Mouse (Mus musculus) hindbrain, postnatal 0 days (tissue): ENCODE data around the gene Pp2d1. TPM values are rescaled to one million over a fixed set of nuclear protein-coding genes. Genes with fewer than 3 reads are reported as not detected.

Experiments
- ATAC-seq: fragments of 200-750 bp; cut with Nextera tagmentation; 2 replicates; pipeline ENCODE4 v1.8.0; 2017; ENCODE audit warnings: mild to moderate bottlenecking, moderate TSS enrichment, moderate library complexity
- DNase-seq: peaks from one replicate; pipeline ENCODE4 v3.0.0-alpha.2; 2015; ENCODE audit warnings: low spot score
- H3K27ac ChIP-seq: fragments of 300-500 bp; sonication (generic); 2 replicates; pipeline ENCODE4 v1.5.1; 2014; ENCODE audit warnings: mild to moderate bottlenecking
- H3K27me3 ChIP-seq: fragments of 300-500 bp; sonication (generic); 2 replicates; pipeline ENCODE4 v1.6.1; 2014; ENCODE audit warnings: low read length, mixed read lengths; ENCODE audit not compliant: insufficient read depth
- H3K36me3 ChIP-seq: fragments of 300-500 bp; sonication (generic); 2 replicates; pipeline ENCODE4 v1.6.1; 2014; ENCODE audit warnings: low read length, mixed read lengths; ENCODE audit not compliant: insufficient read depth
- H3K4me1 ChIP-seq: fragments of 300-500 bp; sonication (generic); 2 replicates; pipeline ENCODE4 v1.6.1; 2014; ENCODE audit warnings: antibody characterized with exemption, low read length, mixed read lengths; ENCODE audit not compliant: insufficient read depth
- H3K4me2 ChIP-seq: fragments of 300-500 bp; sonication (generic); 2 replicates; pipeline ENCODE4 v1.6.1; 2014; ENCODE audit warnings: low read depth, mild to moderate bottlenecking, low read length, moderate library complexity, mixed read lengths
- H3K4me3 ChIP-seq: fragments of 300-500 bp; sonication (generic); 2 replicates; pipeline ENCODE4 v1.5.1; 2014; ENCODE audit warnings: low read length
- H3K9ac ChIP-seq: fragments of 300-500 bp; sonication (generic); replicated peaks from 2 replicates; pipeline ENCODE4 v1.6.1; 2014; ENCODE audit warnings: mild to moderate bottlenecking, low read length, moderate library complexity, mixed read lengths
- H3K9me3 ChIP-seq: fragments of 300-500 bp; sonication (generic); 2 replicates; pipeline ENCODE4 v1.6.1; 2016; ENCODE audit warnings: low read length, mixed read lengths
- CTCF ChIP-seq: IDR thresholded peaks from 2 replicates; pipeline ENCODE4 v1.5.1; 2016; ENCODE audit warnings: antibody characterized with exemption, control low read depth, low read depth
- WGBS: fragments of 180-500 bp; shearing (Covaris S2); extraction: QIAGEN DNeasy Blood & Tissue Kit; methylation state at CpG from one replicate; pipeline ENCODE4 v1.1.7; 2014; 5-methylcytosine and 5-hydroxymethylcytosine counted together
- polyA plus RNA-seq: library from polyadenylated mRNA; unstranded; fragments of >200 nt; fragmentation: Nextera tagmentation; extraction: Ambion mirVana; gene quantifications from 2 replicates; pipeline ENCODE4 v1.2.1, GENCODE M21; 2015
- total RNA-seq: library from RNA; depleted of rRNA; stranded (reverse); fragments of >200 nt; gene quantifications from 2 replicates; pipeline ENCODE4 v1.2.3, GENCODE M21; 2014

The Pp2d1 gene
- total and polyA plus RNA-seq, 2 experiments from 2014 or later = 0.21 TPM; not detected in 1

DNA sequence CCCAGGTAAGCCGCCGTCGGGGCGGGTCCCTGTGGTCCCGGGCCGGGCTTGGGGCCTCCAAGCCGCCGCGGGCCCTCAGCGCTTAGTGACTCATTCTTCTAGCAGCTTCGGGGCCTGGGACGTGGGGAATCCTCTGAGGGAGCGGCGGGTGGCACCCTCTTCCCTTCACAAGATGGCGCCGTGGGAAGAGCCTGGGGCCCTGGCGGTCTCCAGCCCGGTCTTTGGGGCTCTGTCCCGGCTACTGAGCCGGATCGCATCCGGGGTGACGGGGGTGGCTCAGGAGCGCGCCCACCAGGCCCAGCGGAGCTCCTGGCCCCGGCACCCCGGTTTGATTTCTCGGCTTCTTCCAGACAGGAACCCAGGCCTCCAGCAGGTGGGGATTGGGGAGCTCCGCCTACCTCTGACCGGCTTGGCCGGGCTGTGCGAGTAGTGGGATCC lies 59.6 kb downstream of the Pp2d1 start:
- Histone ChIP-seq H3K27ac (peak overlapping the region; percentile 99), H3K9me3 (no peaks in the 10 kb centered on the region), H3K9ac (peak overlapping the region; percentile 98), H3K4me2 (peak overlapping the region; percentile 82), H3K36me3 (no peaks in the 10 kb centered on the region; the same call in 1 of the 2 replicates), H3K27me3 (no peaks in the 10 kb centered on the region), H3K4me1 (peaks cover 17% of the 10 kb centered on the region), H3K4me3 (peak overlapping the region; percentile 95)
- DNase-seq (peak; percentile 50), ATAC-seq (peak; percentile 1; the same call in 1 of the 2 replicates)
- TF ChIP-seq CTCF = peak; percentile 2; the same call in 1 of the 2 replicates
- under 1% methylated on average over 33 of the region's 33 CpGs for WGBS

DNA sequence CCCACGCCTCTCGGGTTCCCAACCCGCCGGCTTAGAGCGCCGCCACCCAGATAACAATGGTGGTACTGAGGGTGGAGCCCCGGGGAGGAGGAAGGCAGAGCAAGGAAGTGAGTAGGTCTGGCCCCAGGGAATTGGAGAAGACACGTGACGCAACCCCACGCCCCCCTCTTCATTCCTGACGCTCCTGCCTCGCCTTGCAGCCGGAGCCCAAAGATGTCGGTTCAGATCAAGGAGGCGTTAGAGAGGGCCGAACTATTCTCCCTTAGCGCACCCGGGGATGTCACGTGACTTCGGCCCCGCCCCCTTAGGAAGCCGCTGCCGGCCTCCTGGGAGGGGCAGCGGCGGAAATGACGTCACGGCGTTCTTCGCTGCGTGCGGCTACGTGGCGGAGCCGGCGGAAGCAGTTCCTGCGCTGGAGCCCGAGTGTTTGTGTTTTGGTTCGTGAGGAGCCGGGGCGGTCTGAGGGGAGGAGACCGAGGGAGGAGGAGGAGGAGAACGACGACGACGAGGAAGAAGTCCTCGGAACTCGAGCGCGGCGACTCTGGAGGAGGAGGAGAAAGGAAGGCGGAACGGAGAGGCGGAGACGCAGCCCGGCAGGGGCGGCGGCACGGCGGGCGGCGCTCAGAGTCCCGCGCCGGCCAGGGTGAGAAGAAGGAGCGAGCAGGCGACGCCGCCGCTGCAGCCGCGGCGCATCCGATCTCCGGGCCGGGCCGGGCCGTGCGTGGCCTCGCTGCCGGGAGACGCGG lies 60.2 kb downstream of the Pp2d1 start, which contains the start of gene Rab5a:
TSS of gene Rab5a (plus strand) at position 377 of the 746 bp plus-strand sequence.
- peak; percentile 59 for TF ChIP-seq CTCF
- peak; percentile 98 for ATAC-seq
- WGBS = under 1% methylated on average over 68 of the region's 82 CpGs

GRCm38 (mm10) chr17:53478066-53478857 lies 61.0 kb downstream of the Pp2d1 start:
- ATAC-seq (no peak; the same call in 1 of the 2 replicates), DNase-seq (peak; percentile 15)
- no peaks in the 10 kb centered on the region for H3K36me3 ChIP-seq
- WGBS = 8% methylated on average over 15 of the region's 15 CpGs
- peak overlapping the region; percentile 98 for H3K9ac ChIP-seq
- no peak for TF ChIP-seq CTCF
- peak overlapping the region; percentile 99 for H3K27ac ChIP-seq
- H3K9me3 ChIP-seq = no peaks in the 10 kb centered on the region
- H3K4me1 ChIP-seq = peaks cover 17% of the 10 kb centered on the region
- peak overlapping the region; percentile 82 for H3K4me2 ChIP-seq
- H3K4me3 ChIP-seq = peak overlapping the region; percentile 95
- H3K27me3 ChIP-seq = no peaks in the 10 kb centered on the region

More for the DNA sequence above, 60.2 kb downstream of the Pp2d1 start, which contains the start of gene Rab5a:
- Histone ChIP-seq H3K4me2 (peak within 1 kb of the TSS; percentile 82), H3K4me3 (peak within 1 kb of the TSS; percentile 95), H3K36me3 (no peaks in the 10 kb centered on the region), H3K9ac (peak within 1 kb of the TSS; percentile 98), H3K9me3 (no peaks in the 10 kb centered on the region), H3K4me1 (peaks cover 17% of the 10 kb centered on the region), H3K27ac (peak within 1 kb of the TSS; percentile 99), H3K27me3 (no peaks in the 10 kb centered on the region)
- DNase-seq = peak; percentile 100

DNA sequence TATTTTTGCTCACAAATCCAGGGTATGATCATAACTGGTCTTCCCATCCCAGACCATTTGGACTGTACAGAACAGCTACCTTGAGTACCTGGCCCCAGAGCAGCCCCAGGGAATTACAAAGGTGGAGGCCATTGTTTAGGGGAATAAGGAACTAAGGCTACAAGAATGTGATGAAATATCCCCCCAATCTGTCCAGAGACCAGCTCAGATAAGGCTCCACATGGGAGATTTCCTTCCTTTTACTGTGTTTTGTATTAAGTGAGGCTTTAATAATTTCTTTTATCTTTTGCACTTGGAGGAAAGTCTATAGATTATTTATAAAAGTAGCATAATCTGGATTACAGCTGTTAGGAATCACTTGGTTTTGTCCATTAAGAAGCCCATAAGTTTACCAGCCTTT lies 70.6 kb downstream of the Pp2d1 start:
- H3K4me3 ChIP-seq = no peak overlapping the region
- H3K9ac ChIP-seq = no peak overlapping the region
- no peaks in the 10 kb centered on the region for H3K27me3 ChIP-seq
- H3K27ac ChIP-seq = no peak overlapping the region
- ATAC-seq = no peak
- DNase-seq = no peak
- no peaks in the 10 kb centered on the region for H3K4me1 ChIP-seq
- H3K36me3 ChIP-seq = no peaks in the 10 kb centered on the region
- H3K9me3 ChIP-seq = no peaks in the 10 kb centered on the region
- no peak for TF ChIP-seq CTCF
- H3K4me2 ChIP-seq = no peak overlapping the region

DNA sequence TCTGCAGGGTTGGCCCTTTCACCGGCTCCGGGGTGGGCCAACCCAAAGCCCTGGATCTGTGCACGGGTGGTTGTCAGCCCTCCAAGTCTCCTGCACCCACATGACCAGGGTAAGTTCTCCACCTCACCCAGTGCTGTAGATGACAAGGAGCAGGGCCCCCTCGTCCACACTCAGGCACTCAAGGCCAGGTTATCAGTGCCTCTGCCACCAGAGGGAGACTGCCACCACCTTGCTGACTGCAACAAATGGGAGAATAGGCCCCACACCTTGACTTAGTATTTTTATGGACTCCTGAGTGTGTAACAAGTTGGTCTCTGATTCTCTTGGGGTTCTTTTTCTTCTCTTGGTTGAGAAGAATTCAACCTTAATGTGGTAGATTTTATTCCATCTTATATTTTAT lies 73.7 kb downstream of the Pp2d1 start:
- Histone ChIP-seq H3K9me3 (no peaks in the 10 kb centered on the region), H3K9ac (no peak overlapping the region), H3K4me1 (no peaks in the 10 kb centered on the region; the same call in 1 of the 2 replicates), H3K4me3 (no peak overlapping the region), H3K4me2 (no peak overlapping the region), H3K36me3 (no peaks in the 10 kb centered on the region), H3K27ac (no peak overlapping the region), H3K27me3 (no peaks in the 10 kb centered on the region)
- DNase-seq = no peak
- peak; percentile 47 for TF ChIP-seq CTCF
- ATAC-seq = no peak
- WGBS = 63% methylated on average over 4 of the region's 4 CpGs

- peak overlapping the region; percentile 45; the same call in 1 of the 2 replicates for H3K9ac ChIP-seq
- TF ChIP-seq CTCF = no peak
- no peaks in the 10 kb centered on the region; the same call in 1 of the 2 replicates for H3K4me1 ChIP-seq
- ATAC-seq (no peak), DNase-seq (no peak)
- no peak overlapping the region for H3K27ac ChIP-seq
- no peaks in the 10 kb centered on the region for H3K27me3 ChIP-seq
- no peaks in the 10 kb centered on the region for H3K9me3 ChIP-seq
- H3K36me3 ChIP-seq = no peaks in the 10 kb centered on the region
- peak overlapping the region; percentile 44 for H3K4me3 ChIP-seq
- H3K4me2 ChIP-seq = peak overlapping the region; percentile 79
- WGBS = 18% methylated on average over 7 of the region's 9 CpGs
Observed at GRCm38 (mm10) chr17:53463496-53463840, 75.8 kb downstream of the Pp2d1 start.
